Comparison of ENCODE assay signal across 8 mouse cellular contexts in genomic region chr2:61453490-61454281, GRCm38 (mm10).
A peak's percentile ranks its signal among the peaks of the same experiment; 100 is the strongest.
DNase-seq lines count a peak whose midpoint lies in the region; ATAC-seq lines count a peak whose summit lies in the region.

No protein-coding gene starts in this region.

- 17% methylated on average over 14 of the region's 14 CpGs for WGBS in embryonic facial prominence, embryonic 12.5 days
- 34% methylated on average over 14 of the region's 14 CpGs for WGBS in heart, embryonic 11.5 days (ENCODE audit: insufficient replicate concordance)
- WGBS in midbrain, embryonic 11.5 days = 60% methylated on average over 14 of the region's 14 CpGs

- no peaks in the 10 kb centered on the region for H3K27me3 ChIP-seq in embryonic facial prominence, embryonic 12.5 days
- no peaks in the 10 kb centered on the region for H3K27me3 ChIP-seq in heart, embryonic 11.5 days (ENCODE audit: control insufficient read depth, insufficient read depth, low read length)
- no peaks in the 10 kb centered on the region for H3K27me3 ChIP-seq in midbrain, embryonic 11.5 days (ENCODE audit: control insufficient read depth, insufficient read depth, low read length)

- H3K4me2 ChIP-seq in embryonic facial prominence, embryonic 12.5 days (replicated peaks) = peak overlapping the region; percentile 53
- peak overlapping the region; percentile 66 for H3K4me2 ChIP-seq in heart, embryonic 11.5 days
- H3K4me2 ChIP-seq in midbrain, embryonic 11.5 days = peak overlapping the region; percentile 46

- H3K4me1 ChIP-seq in embryonic facial prominence, embryonic 12.5 days = peaks cover 9% of the 10 kb centered on the region; the same call in 1 of the 2 replicates
- H3K4me1 ChIP-seq in heart, embryonic 11.5 days (ENCODE audit: control insufficient read depth, insufficient read depth, low read length) = peaks cover 5% of the 10 kb centered on the region
- H3K4me1 ChIP-seq in midbrain, embryonic 11.5 days (ENCODE audit: control insufficient read depth, insufficient read depth, low read length) = peaks cover 6% of the 10 kb centered on the region; the same call in 1 of the 2 replicates

- H3K4me3 ChIP-seq in embryonic facial prominence, embryonic 12.5 days = peak overlapping the region; percentile 35
- H3K4me3 ChIP-seq in heart, embryonic 11.5 days (ENCODE audit: low read depth, low read length) = peak overlapping the region; percentile 39
- peak overlapping the region; percentile 16; the same call in 1 of the 2 replicates for H3K4me3 ChIP-seq in midbrain, embryonic 11.5 days (ENCODE audit: low read depth, low read length)

- DNase-seq in ovary, postnatal 14 days (ENCODE audit: low spot score) = peak; percentile 3
- no peak for DNase-seq in ovary, adult 18-20 months (ENCODE audit: low spot score)
- DNase-seq in kidney, adult 9 months = peak; percentile 24
- no peak for DNase-seq in midbrain, embryonic 11.5 days (ENCODE audit: low spot score, missing footprints)
- DNase-seq in spleen, adult 18-20 months = no peak
- no peak for DNase-seq in thymus, postnatal 4 days

- peak; percentile 75 for ATAC-seq in embryonic facial prominence, embryonic 12.5 days (ENCODE audit: insufficient number of reproducible peaks, insufficient read depth, low FRiP score, low TSS enrichment)
- peak; percentile 72 for ATAC-seq in heart, embryonic 11.5 days (replicated peaks; ENCODE audit: insufficient number of reproducible peaks, low FRiP score, low TSS enrichment)
- ATAC-seq in midbrain, embryonic 11.5 days (ENCODE audit: low FRiP score) = peak; percentile 47

- H3K9me3 ChIP-seq in embryonic facial prominence, embryonic 12.5 days = no peaks in the 10 kb centered on the region
- H3K9me3 ChIP-seq in heart, embryonic 11.5 days (replicated peaks; ENCODE audit: control insufficient read depth, low read length) = no peaks in the 10 kb centered on the region
- H3K9me3 ChIP-seq in midbrain, embryonic 11.5 days (ENCODE audit: control insufficient read depth, low read length) = no peaks in the 10 kb centered on the region

- no peak overlapping the region for H3K9ac ChIP-seq in embryonic facial prominence, embryonic 12.5 days
- H3K9ac ChIP-seq in heart, embryonic 11.5 days (ENCODE audit: low read depth, low read length) = peak overlapping the region; percentile 16
- no peak overlapping the region for H3K9ac ChIP-seq in midbrain, embryonic 11.5 days (ENCODE audit: low read length)

- peak overlapping the region; percentile 79 for H3K27ac ChIP-seq in embryonic facial prominence, embryonic 12.5 days
- peak overlapping the region; percentile 70 for H3K27ac ChIP-seq in heart, embryonic 11.5 days (ENCODE audit: low read depth, low read length)
- no peak overlapping the region for H3K27ac ChIP-seq in midbrain, embryonic 11.5 days (ENCODE audit: low read depth, low read length)

- H3K36me3 ChIP-seq in embryonic facial prominence, embryonic 12.5 days = no peaks in the 10 kb centered on the region
- H3K36me3 ChIP-seq in heart, embryonic 11.5 days (ENCODE audit: control insufficient read depth, insufficient read depth, low read length) = no peaks in the 10 kb centered on the region
- no peaks in the 10 kb centered on the region for H3K36me3 ChIP-seq in midbrain, embryonic 11.5 days (ENCODE audit: control insufficient read depth, insufficient read depth, low read length)

Comparison
In these comparisons a context has a peak if more than half of its experiments do, and no peak if none do; other contexts are left out.
1. DNase-seq: peak in ovary, postnatal 14 days (single experiment) and kidney, adult 9 months (single experiment); none in ovary, adult 18-20 months (single experiment), midbrain, embryonic 11.5 days (single experiment), spleen, adult 18-20 months (0 of 2) and thymus, postnatal 4 days (single experiment).
2. Peak in every context shown above with its lines, with median percentiles within 50 percentile points of each other: ATAC-seq, H3K4me2 ChIP-seq and H3K4me3 ChIP-seq.